Mouse (Mus musculus) frontal cortex, postnatal 14 days (tissue): ENCODE results near the gene Tdrkh.

Source experiments
- DNase-seq, 2 experiments: peaks; one replicate each; pipeline ENCODE4 v3.0.0; 2022; ENCODE audit warnings: low spot score in 2 of 2

Gene Tdrkh

GRCm38 (mm10) chr3:94459834-94460233 lies 46.8 kb downstream of the Tdrkh start:
- no peak for DNase-seq

- DNase-seq = no peak
Measured at GRCm38 (mm10) chr3:94463926-94464578, 51.0 kb downstream of the Tdrkh start.

- peak; percentile 53 to 65 for DNase-seq
Measured at GRCm38 (mm10) chr3:94465632-94466430, 52.8 kb downstream of the Tdrkh start.

- no peak for DNase-seq
Measured at GRCm38 (mm10) chr3:94468931-94469330, 55.9 kb downstream of the Tdrkh start.

GRCm38 (mm10) chr3:94472447-94473114 lies 59.5 kb downstream of the Tdrkh start:
- DNase-seq = no peak

DNA sequence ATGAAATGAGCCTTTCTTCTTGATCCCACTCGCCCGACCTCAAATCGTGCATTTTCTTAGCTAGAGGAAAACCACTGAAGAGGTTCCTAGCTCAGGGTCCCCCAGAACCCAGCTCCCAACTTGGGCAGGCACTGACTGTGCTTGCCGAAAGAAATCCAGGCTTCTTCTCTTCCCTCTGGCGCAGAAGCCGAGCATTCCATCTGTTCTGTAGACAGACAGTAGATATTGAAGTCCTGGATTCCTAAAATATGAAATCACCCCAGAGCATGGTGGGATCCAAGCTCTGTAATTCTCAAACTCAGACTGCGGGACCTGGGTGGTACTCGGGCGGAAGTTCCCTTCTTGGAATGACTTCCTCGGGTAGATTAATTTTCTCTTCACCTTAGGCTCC lies 60.0 kb downstream of the Tdrkh start:
- DNase-seq = no peak

- DNase-seq = no peak
Measured at GRCm38 (mm10) chr3:94473567-94474232, 60.6 kb downstream of the Tdrkh start.

DNA sequence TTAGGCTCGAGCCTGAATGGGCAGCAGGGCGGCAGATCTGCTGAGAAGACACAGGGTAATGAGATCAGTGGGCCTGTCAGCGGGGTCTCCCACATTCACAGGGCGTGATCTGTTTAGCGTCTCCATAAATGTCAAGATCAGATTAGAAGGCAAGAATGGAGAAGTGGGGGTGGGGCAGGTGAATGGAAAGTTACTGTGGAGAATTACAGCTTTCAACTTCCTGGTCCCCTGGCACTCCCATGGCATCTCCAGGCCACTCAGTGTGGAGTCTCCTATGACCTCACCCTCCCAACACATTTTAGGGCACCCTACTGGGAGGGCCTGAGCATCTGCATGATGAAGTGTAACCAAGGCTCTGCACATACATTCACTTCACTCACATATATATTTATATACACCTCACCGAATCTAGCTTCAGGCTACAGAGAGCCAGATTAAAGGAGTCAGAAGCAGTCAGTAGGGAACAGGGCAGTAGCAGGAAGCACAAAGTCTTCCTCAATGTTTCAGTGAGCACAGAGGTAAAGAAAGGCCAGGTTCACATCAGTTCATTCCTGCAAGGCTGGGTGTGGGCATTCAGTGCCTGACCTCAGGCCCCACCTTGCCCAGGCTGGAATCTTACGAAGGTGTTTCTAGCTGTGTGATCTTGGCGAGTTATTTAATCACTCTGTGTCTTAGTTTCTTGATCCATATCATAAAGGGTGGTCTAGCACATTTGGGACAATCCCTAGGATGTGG lies 63.4 kb downstream of the Tdrkh start:
- no peak for DNase-seq

GRCm38 (mm10) chr3:94477444-94477843 lies 64.4 kb downstream of the Tdrkh start:
- DNase-seq = no peak

DNA sequence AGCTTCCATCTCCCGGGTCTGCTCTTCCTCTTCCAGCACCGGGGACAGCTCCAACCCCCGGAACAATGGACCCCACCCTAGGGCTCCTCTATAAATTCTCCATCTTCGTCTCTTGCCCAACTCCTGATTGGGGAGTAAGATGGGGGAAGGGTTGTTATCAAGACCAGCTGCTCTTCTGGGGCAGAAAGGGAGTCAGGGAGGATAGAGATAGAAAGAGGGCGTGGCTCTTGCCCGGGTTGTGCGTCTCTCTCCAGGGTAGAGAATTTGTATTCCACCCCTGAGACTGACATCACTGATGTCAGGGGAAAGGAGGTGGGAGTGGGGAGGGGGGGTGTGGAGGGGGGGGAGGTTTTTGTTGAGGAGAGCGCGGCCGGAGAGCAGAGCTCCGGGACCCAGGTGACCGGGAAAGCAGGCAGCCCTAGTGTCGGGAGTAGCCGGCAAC lies 64.9 kb downstream of the Tdrkh start, which contains the start of gene Celf3:
Gene Celf3 (plus strand): TSS at position 315 of the 442 bp plus-strand sequence.
- DNase-seq = no peak

DNA sequence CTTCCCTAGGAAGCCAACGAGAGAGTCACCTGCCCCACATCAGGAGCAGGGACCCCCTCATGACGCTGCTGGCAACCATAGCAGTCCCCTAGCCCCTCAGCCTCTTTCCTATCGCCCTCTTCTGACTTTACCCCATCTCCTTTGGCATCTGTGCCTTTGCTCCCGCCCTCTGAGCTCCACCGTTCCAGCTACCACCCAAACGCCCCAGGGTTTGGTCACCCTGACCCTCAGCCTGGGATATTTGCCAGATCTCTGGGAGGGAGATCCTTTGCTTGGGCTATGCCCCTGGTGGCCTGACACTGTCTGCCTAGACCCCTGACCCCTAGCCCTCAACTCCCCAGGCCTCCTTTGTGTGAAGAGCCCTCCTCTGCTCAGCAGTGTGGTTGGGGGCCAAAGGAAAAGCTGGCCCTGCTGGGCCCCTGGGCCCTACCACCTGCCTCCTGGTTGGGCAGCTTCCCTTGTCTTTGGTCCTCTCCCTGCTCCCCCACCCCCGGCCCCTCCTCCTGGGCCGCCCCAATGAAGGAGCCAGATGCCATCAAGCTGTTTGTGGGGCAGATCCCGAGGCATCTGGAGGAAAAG lies 65.6 kb downstream of the Tdrkh start:
- DNase-seq = no peak

- no peak for DNase-seq
Measured at GRCm38 (mm10) chr3:94479564-94479963, 66.5 kb downstream of the Tdrkh start.

DNA sequence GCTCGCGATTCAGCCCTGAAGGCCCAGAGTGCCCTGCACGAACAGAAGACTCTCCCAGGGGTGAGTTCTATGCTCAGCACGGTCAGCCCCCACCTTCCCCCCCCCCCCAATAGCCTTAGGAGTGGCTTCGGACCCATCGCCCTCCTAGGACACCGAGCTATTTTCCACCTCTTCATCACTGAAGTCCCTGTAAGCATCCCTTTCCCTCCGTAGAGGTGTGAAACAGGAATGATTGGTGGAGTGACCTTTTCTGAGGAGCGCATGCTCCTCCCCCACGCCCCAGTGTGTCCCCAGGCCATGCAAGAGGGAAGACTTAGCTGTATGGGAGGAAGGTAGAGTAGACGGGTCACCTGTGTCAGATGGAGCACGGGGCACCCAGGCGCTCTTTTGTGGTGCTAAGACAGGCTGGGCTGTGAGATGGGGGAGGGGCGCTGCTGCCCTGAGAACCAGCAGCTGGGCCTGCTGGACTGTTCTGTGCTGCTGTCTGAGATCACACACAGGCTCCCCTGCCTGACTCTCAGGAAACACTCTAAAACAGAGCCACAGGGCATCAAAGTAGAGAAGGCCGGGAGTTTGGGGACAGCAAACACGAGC lies 67.3 kb downstream of the Tdrkh start, which contains the start of gene Riiad1:
Gene Riiad1 (minus strand): TSS at position 51 of the 594 bp plus-strand sequence.
- DNase-seq = no peak

GRCm38 (mm10) chr3:94481429-94481828 lies 68.4 kb downstream of the Tdrkh start:
- DNase-seq = no peak

GRCm38 (mm10) chr3:94482764-94483385 lies 69.8 kb downstream of the Tdrkh start:
- DNase-seq = no peak

- DNase-seq = peak; percentile 93 to 95
Measured at GRCm38 (mm10) chr3:94483790-94484439, 70.8 kb downstream of the Tdrkh start.
